Mouse (Mus musculus): ENCODE measurements around the gene Grhl1. TPM values are rescaled to one million over a fixed set of nuclear protein-coding genes. Genes with fewer than 3 reads are reported as not detected.
"Not testable (repeated sequence)": the region's sequence is repeated elsewhere in the genome, so short reads cannot be mapped to it uniquely, and the experiment has no call there.

Gene Grhl1
- polyA plus RNA-seq, 1 experiment, result 9.8 TPM

DNA sequence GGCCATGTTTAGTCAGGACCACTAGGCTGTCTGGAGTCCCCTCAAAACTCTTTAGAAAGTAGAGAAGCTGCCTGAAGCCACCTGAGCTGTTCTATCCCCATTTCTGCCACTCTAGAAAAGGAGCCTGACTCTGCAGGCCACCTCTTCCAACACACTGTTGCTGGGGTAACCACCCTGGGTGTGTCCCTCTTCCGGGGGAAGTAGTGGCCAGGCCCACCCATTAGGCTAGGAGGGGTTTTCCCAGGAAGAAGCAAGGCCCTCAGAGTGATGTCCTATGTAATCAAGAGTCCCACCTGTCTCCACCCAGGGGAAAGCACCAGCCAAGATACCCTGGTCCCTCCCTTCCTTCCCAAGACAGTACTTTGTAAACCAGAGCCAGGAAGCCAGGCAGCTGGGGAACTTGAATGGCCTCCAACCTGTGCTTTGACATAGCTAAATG, 61.7 kb downstream of the Grhl1 start:
- no peak overlapping the region for H3K27ac ChIP-seq (ENCODE audit: insufficient read depth, low read length)
- TF ChIP-seq POLR2A (IDR thresholded peaks at IDR 0.05; ENCODE audit: extremely low read depth, insufficient read depth, low read length) (no peak), CTCF (IDR thresholded peaks at IDR 0.05; ENCODE audit: extremely low read depth, insufficient read depth, low read length) (no peak)
- no peaks in the 10 kb centered on the region for H3K4me1 ChIP-seq (ENCODE audit: control insufficient read depth, insufficient read depth, low read length)

DNA sequence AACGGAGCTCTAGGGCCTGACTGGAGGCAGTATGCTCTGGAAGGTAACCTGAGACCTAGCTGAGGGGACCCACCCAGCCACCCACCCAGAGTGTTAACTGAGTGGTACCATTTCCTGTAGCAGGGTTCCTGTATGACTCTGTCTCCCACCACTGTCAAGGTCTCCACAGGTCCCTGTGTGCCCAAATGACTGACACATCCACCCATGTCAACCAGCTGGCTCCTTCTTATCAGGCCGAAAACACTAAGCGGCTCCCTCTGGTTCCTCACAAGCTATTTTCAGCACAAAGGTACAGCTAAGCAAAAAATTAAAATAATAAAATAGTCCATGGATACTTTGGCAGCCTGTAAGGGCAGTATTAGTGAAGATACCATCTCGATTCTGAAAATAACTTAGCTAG, 62.1 kb downstream of the Grhl1 start:
- no peak overlapping the region for H3K4me3 ChIP-seq (ENCODE audit: insufficient read depth, low read length)
- no peak overlapping the region for H3K27ac ChIP-seq (ENCODE audit: insufficient read depth, low read length)
- TF ChIP-seq CTCF (IDR thresholded peaks at IDR 0.05; ENCODE audit: extremely low read depth, insufficient read depth, low read length) (no peak), POLR2A (IDR thresholded peaks at IDR 0.05; ENCODE audit: extremely low read depth, insufficient read depth, low read length) (no peak)
- H3K4me1 ChIP-seq (ENCODE audit: control insufficient read depth, insufficient read depth, low read length), result no peaks in the 10 kb centered on the region

More for the DNA sequence above, 61.7 kb downstream of the Grhl1 start:
- H3K4me3 ChIP-seq (ENCODE audit: insufficient read depth, low read length), result no peak overlapping the region

DNA sequence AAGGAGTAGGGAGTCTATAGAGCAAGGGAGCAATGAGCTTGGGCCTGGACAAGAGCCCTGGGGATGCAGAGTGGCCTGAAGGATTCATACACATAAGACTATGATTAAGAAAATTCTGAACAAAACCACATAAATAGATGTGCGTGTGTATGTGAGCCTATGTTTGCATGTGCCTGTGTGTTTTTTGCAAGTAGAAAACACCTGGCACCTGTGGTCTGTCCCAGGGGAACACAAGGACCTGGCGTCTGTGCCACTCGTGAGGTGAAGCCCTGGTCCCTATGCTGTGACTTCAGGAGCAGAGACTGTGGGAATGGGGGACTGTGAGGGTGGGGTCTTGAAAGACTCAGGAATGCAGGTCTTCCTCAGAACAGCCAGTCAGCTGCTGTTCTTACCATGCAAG, 62.6 kb downstream of the Grhl1 start:
- TF ChIP-seq CTCF (IDR thresholded peaks at IDR 0.05; ENCODE audit: extremely low read depth, insufficient read depth, low read length), result no peak
- TF ChIP-seq POLR2A (IDR thresholded peaks at IDR 0.05; ENCODE audit: extremely low read depth, insufficient read depth, low read length), result no peak
- Histone ChIP-seq H3K4me3 (ENCODE audit: insufficient read depth, low read length) (no peak overlapping the region), H3K27ac (ENCODE audit: insufficient read depth, low read length) (no peak overlapping the region), H3K4me1 (ENCODE audit: control insufficient read depth, insufficient read depth, low read length) (no peaks in the 10 kb centered on the region)

DNA sequence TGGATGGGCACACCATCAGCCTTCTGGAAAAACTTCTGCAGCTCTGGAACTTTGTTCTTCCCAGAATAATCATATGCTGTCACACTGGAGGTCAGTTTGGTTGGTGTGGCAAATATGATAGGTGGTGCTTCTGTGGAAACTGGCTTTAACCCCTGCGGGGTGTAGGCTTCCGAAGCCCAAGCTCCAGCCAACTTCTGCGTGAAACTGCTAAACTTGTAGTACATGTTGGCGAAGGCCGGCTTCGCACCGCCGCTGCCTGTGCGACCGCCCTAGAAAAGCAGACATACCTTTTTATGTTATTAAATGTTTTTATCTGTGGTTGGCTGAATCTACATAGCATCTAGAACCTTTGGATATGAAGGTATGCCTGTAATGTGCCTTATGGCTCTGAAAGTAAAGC, 66.7 kb downstream of the Grhl1 start:
- H3K27ac ChIP-seq (ENCODE audit: insufficient read depth, low read length); H3K4me1 ChIP-seq (ENCODE audit: control insufficient read depth, insufficient read depth, low read length); H3K4me3 ChIP-seq (ENCODE audit: insufficient read depth, low read length): not testable (repeated sequence)

DNA sequence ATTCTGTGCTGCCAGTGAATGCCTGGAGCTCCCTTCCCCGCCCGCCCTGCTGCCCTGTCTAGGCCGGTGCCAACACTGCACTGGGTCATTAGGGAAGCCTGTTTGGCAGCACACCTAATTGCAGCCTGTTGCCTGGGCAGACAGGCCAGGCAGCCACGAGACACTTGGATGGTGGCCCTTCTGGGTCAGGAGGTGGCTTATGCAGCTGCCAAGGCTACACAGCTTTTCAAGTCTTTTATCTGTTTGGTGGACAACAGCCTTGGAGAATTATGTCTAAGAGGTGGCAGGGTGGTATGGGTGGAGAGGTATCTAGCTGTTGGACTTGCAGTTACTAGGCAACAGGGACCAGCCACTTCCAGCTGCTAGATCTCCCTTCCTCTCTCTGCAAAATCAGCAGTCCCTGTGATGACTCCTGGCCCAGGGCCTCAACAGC, 70.3 kb downstream of the Grhl1 start:
- Histone ChIP-seq H3K27ac (ENCODE audit: insufficient read depth, low read length) (no peak overlapping the region), H3K4me1 (ENCODE audit: control insufficient read depth, insufficient read depth, low read length) (no peaks in the 10 kb centered on the region), H3K4me3 (ENCODE audit: insufficient read depth, low read length) (no peak overlapping the region)
- TF ChIP-seq POLR2A (IDR thresholded peaks at IDR 0.05; ENCODE audit: extremely low read depth, insufficient read depth, low read length), result no peak

DNA sequence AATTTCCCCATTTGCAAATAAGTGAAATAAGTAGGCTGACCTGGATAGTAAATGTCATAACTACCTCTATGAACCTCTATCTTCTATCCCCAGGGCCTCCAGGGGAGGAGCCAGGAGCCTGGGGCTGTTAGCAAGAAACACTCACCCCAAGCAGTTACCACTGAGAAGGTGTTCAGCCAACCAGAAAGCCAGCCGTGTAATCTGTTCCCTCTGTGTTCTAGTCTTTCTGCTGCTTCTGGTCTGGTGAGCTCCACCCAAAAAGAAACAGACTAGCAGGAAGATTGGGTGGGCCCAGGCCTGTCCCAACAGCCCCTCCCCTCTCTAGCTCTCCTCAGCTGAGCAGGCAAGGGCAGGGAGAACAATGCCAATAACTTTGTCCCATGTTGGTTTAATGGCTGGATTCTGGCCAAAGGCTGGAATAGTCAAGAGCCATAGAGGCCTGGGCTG, 72.1 kb downstream of the Grhl1 start:
- no peaks in the 10 kb centered on the region for H3K4me1 ChIP-seq (ENCODE audit: control insufficient read depth, insufficient read depth, low read length)
- TF ChIP-seq POLR2A (IDR thresholded peaks at IDR 0.05; ENCODE audit: extremely low read depth, insufficient read depth, low read length), result no peak
- no peak overlapping the region for H3K27ac ChIP-seq (ENCODE audit: insufficient read depth, low read length)
- no peak overlapping the region for H3K4me3 ChIP-seq (ENCODE audit: insufficient read depth, low read length)

DNA sequence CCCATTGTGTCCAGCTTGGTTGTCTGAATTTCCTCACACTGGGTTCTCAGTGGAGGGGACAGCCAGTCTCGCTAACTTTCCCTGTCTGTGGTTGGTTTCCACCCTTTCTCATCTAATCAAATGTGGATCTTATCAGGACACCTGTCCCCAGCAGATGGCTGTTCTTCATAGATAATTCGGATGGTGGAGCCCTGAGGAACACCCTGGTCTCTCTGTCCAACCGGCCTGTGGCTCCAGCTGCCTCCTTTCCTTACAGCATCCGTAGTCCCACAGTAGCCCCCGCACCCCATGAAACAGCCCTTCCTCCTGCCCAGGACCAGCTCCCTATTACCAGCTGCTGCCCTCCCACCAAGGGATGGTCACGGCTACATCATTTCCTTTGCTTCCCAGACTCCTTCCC, 73.8 kb downstream of the Grhl1 start:
- TF ChIP-seq CTCF (IDR thresholded peaks at IDR 0.05; ENCODE audit: extremely low read depth, insufficient read depth, low read length) (no peak), POLR2A (IDR thresholded peaks at IDR 0.05; ENCODE audit: extremely low read depth, insufficient read depth, low read length) (no peak)
- H3K4me3 ChIP-seq (ENCODE audit: insufficient read depth, low read length), result no peak overlapping the region
- peaks cover 3% of the 10 kb centered on the region for H3K4me1 ChIP-seq (ENCODE audit: control insufficient read depth, insufficient read depth, low read length)
- H3K27ac ChIP-seq (ENCODE audit: insufficient read depth, low read length), result no peak overlapping the region

DNA sequence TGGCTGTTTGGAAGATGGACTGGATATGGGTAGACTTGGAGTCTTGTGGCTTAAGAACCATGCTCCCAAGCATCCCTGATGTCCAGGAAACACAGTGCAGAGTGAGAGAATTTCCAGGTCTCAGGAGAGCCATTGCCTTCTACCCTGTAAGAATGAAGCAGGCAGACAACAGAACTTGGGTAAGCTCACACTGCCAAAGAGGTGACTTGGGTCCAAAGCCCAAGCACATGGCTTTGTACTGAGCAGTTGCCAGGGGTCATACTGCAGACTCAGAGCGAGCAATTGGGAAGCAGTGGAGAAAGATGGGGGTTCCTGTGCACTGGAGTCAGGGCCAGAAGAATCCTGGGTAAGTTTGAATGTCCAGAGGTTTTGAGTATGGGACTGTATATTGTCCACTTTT, 76.0 kb downstream of the Grhl1 start:
- no peak overlapping the region for H3K4me3 ChIP-seq (ENCODE audit: insufficient read depth, low read length)
- TF ChIP-seq CTCF (IDR thresholded peaks at IDR 0.05; ENCODE audit: extremely low read depth, insufficient read depth, low read length) (no peak), POLR2A (IDR thresholded peaks at IDR 0.05; ENCODE audit: extremely low read depth, insufficient read depth, low read length) (no peak)
- peaks cover 5% of the 10 kb centered on the region for H3K4me1 ChIP-seq (ENCODE audit: control insufficient read depth, insufficient read depth, low read length)
- H3K27ac ChIP-seq (ENCODE audit: insufficient read depth, low read length), result no peak overlapping the region

DNA sequence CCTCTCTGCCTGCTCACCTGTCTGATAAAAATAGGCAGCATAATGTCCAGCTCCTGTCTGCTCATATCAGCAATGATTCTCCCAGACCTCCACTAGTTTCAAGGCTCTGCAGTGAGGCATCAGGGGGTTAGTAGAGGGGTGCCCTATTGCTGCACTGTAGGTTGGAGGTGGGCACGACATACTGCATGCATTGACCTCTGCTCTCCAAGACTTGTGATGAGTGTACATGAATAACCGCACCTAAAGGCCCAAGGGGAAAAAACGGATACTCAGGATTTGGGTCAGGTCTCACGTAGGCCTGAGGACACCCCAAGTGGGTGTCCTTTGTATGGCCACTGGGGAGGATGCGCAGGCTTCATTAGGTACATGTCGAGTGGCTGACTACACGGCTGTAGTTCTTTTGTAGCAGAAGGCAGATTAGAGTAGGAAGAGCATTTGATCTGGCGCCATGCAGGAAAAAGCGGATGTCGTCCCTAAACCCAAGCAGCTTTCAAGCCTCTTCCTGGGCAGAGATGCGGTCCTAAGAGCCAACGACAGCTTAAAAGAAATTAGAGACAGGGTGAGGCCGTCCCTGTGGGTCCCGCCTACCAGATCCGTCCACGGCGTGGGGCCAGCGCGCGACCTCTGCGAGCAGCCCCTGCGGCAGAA, 78.5 kb downstream of the Grhl1 start:
- Histone ChIP-seq H3K4me3 (ENCODE audit: insufficient read depth, low read length) (peak overlapping the region; percentile 68), H3K27ac (ENCODE audit: insufficient read depth, low read length) (peak overlapping the region; percentile 54), H3K4me1 (ENCODE audit: control insufficient read depth, insufficient read depth, low read length) (peaks cover 5% of the 10 kb centered on the region)
- TF ChIP-seq CTCF (IDR thresholded peaks at IDR 0.05; ENCODE audit: extremely low read depth, insufficient read depth, low read length), result no peak
- TF ChIP-seq POLR2A (IDR thresholded peaks at IDR 0.05; ENCODE audit: extremely low read depth, insufficient read depth, low read length), result no peak

DNA sequence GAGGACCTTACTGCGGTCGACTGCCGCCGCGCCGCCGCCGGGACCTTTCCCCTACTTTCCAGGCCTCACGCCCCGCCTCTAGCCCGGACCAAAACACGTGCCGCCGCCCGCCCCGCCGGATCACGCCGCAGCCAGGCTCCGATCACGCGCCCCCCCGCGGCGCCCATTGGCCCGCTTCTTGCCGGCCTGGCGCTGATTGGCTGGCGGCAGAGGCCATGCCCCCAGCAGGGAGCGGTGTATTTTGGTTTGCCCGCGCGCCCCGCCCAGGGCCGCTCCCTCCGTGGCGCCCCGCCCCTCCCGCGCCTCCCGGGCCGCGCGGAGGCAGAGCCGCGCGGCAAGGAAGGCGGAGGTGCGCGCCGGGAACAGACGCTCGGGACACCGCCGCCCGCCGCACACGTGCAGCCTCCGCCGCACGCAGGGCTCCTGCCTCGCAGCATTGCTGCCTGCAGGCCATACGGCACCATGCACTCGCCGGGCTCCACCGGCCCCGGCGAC, 79.0 kb downstream of the Grhl1 start, which contains the start of gene Klf11:
Gene Klf11 (plus strand): TSS at position 212 of the 495 bp plus-strand sequence.
- peaks cover 5% of the 10 kb centered on the region for H3K4me1 ChIP-seq (ENCODE audit: control insufficient read depth, insufficient read depth, low read length)
- H3K4me3 ChIP-seq (ENCODE audit: insufficient read depth, low read length), result peak within 1 kb of the TSS; percentile 68
- peak within 1 kb of the TSS; percentile 98 for H3K27ac ChIP-seq (ENCODE audit: insufficient read depth, low read length)
- TF ChIP-seq CTCF (IDR thresholded peaks at IDR 0.05; ENCODE audit: extremely low read depth, insufficient read depth, low read length) (no peak), POLR2A (IDR thresholded peaks at IDR 0.05; ENCODE audit: extremely low read depth, insufficient read depth, low read length) (no peak)
